Mouse (Mus musculus) limb, embryonic 14.5 days (tissue): ENCODE measurements around the gene Stab2. TPM values are rescaled to one million over a fixed set of nuclear protein-coding genes. Genes with fewer than 3 reads are reported as not detected.

Source experiments
- ATAC-seq: fragments of 200-750 bp; cut with Nextera tagmentation; 2 replicates; pipeline ENCODE4 v1.8.0; 2017; ENCODE audit warnings: low read depth, moderate number of reproducible peaks, moderate TSS enrichment; ENCODE audit not compliant: low FRiP score
- DNase-seq: peaks from one replicate; pipeline ENCODE4 v3.0.0-alpha.2; 2015; ENCODE audit warnings: low spot score
- H3K27ac ChIP-seq: fragments of 300-500 bp; sonication (generic); replicated peaks from 2 replicates; pipeline ENCODE4 v1.5.1; 2014; ENCODE audit warnings: low read depth, mild to moderate bottlenecking, low read length, moderate library complexity, mixed read lengths
- H3K27me3 ChIP-seq: fragments of 300-500 bp; sonication (generic); 2 replicates; pipeline ENCODE4 v1.6.1; 2014; ENCODE audit warnings: low read length, mixed read lengths; ENCODE audit not compliant: control insufficient read depth, insufficient read depth
- H3K36me3 ChIP-seq: fragments of 300-500 bp; sonication (generic); 2 replicates; pipeline ENCODE4 v1.6.1; 2014; ENCODE audit warnings: mild to moderate bottlenecking, low read length, moderate library complexity, mixed read lengths; ENCODE audit not compliant: control insufficient read depth, insufficient read depth
- H3K4me1 ChIP-seq: fragments of 300-500 bp; sonication (generic); 2 replicates; pipeline ENCODE4 v1.6.1; 2014; ENCODE audit warnings: antibody characterized with exemption, low read length, mixed read lengths; ENCODE audit not compliant: control insufficient read depth, insufficient read depth
- H3K4me2 ChIP-seq: fragments of 300-500 bp; sonication (generic); replicated peaks from 2 replicates; pipeline ENCODE4 v1.6.1; 2014; ENCODE audit warnings: low read depth, mild to moderate bottlenecking, low read length, moderate library complexity; ENCODE audit not compliant: severe bottlenecking
- H3K4me3 ChIP-seq: fragments of 300-500 bp; sonication (generic); replicated peaks from 2 replicates; pipeline ENCODE4 v1.5.1; 2014; ENCODE audit warnings: low read length
- H3K9ac ChIP-seq: fragments of 300-500 bp; sonication (generic); 2 replicates; pipeline ENCODE4 v1.6.1; 2014; ENCODE audit warnings: mild to moderate bottlenecking, low read depth, low read length, moderate library complexity; ENCODE audit not compliant: severe bottlenecking
- H3K9me3 ChIP-seq: fragments of 300-500 bp; sonication (generic); 2 replicates; pipeline ENCODE4 v1.6.1; 2016; ENCODE audit warnings: low read length; ENCODE audit not compliant: control insufficient read depth
- POLR2A ChIP-seq: fragments of 200-500 bp; IDR thresholded peaks from 2 replicates; pipeline ENCODE4 v1.8.0; 2012; ENCODE audit warnings: inconsistent platforms, mild to moderate bottlenecking, moderate library complexity, borderline replicate concordance; ENCODE audit not compliant: insufficient read depth, insufficient read length; ENCODE audit errors: extremely low read depth
- WGBS: fragments of 180-500 bp; shearing (Covaris S2); extraction: QIAGEN DNeasy Blood & Tissue Kit; methylation state at CpG from one replicate; pipeline ENCODE4 v1.1.7; 2014; 5-methylcytosine and 5-hydroxymethylcytosine counted together
- polyA plus RNA-seq, 2 experiments: library from polyadenylated mRNA; depleted of rRNA in 1 of 2; stranded (reverse) in 1 of 2; unstranded in 1 of 2; fragments of >200 nt; fragmentation: Nextera tagmentation in 1 of 2; extraction: Ambion mirVana in 1 of 2; gene quantifications; 2 replicates each; pipeline versions ENCODE4 v1.2.1 to v1.2.3; 2012 to 2014

The Stab2 gene
- polyA plus RNA-seq, 2 experiments: 0.20 to 0.92 TPM

DNA sequence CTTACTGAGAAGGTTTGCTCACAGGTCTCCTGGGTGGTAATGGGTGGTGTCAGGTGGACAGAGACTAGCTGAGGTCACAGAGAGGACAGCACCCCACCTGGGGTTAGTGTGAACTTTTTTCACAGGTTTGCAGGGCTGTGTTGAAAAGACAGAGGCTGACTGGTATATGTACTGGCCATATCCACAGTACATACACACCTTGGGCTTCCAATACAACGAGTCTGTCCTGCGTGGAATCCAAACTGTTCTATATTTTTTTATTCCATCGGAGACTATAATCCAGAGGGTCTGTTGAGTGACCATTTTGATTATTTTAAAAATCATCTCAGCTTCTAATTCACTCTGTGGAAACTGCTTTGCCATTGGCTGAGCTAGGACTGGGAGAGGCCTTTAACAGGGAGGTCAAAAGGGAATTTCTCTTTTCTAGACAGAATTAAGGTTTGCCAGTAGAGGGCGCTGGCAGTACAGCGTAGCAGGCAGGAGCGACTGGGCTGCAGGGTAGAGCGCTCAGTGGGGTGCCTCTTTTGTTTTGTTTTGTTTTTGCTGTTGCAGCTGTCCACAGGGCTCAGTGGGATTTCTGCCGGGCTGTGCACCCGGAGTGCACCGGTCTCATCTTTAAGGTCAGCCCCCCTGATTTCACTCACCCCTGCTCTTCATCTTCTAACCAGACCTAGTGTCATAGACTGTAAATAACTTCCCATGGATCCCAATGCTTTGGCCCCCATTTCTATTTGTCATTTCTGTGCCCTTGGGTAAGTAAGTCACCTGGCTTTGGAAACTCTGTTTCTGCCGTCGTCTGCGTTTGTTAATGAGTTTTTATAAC lies 35.9 kb downstream of the Stab2 start:
- Histone ChIP-seq H3K36me3 (no peaks in the 10 kb centered on the region), H3K9ac (no peak overlapping the region), H3K27ac (no peak overlapping the region), H3K9me3 (no peaks in the 10 kb centered on the region), H3K4me3 (no peak overlapping the region), H3K4me2 (peak overlapping the region; percentile 28; the same call in 1 of the 2 replicates), H3K4me1 (no peaks in the 10 kb centered on the region), H3K27me3 (no peaks in the 10 kb centered on the region)
- ATAC-seq (peak; percentile 57), DNase-seq (peak; percentile 71)
- TF ChIP-seq POLR2A: no peak
- 25% methylated on average over 13 of the region's 13 CpGs for WGBS

GRCm38 (mm10) chr10:86969346-86969745 lies 38.5 kb downstream of the Stab2 start:
- H3K4me3 ChIP-seq: no peak overlapping the region
- DNase-seq: no peak
- TF ChIP-seq POLR2A: no peak
- H3K27me3 ChIP-seq: no peaks in the 10 kb centered on the region
- ATAC-seq: no peak
- WGBS: 74% methylated on average over 6 of the region's 6 CpGs
- no peak overlapping the region for H3K4me2 ChIP-seq
- H3K9ac ChIP-seq: no peak overlapping the region
- no peaks in the 10 kb centered on the region for H3K36me3 ChIP-seq
- H3K27ac ChIP-seq: no peak overlapping the region
- H3K9me3 ChIP-seq: no peaks in the 10 kb centered on the region
- no peaks in the 10 kb centered on the region for H3K4me1 ChIP-seq

DNA sequence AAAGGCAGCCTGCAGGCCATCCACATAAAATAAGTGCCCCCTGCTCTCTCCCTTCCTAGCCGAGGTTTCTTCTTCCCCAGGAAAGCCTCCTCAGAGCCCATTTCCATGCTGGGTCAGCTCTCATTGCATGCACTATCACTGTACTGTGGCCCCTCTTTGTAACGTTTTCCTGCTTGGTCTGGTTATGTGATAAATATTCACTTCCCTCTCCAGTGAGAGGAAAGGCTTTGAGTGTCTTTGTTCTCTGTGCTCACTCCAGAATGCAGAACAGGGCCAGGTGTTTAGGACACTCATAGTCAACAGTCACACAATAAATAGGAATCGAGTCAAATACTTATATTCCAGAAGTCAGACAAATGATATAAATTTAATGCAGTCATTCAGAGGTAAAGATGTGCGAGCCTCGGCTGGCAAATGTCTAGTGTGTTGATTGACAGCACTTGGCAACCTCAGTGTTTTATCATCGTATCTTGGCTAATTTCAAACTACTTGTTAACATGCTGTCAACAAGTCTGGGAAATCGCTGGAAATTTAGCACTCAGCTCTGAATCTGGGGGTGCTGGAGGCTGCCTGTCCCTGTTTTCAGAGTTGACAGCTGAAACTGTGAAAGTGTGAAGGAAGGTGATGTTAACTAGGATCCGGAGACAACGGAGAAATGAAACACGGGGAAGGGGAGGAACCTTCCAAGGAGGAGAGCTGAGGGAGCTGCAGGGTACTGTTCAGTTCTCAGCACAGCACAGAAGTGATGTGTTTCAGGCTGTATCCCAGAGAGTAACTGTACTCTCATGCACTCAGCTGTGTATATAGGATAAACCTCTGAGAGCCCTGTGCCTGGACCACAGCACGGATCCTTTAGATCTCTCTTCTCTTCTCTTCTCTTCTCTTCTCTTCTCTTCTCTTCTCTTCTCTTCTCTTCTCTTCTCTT lies 46.0 kb downstream of the Stab2 start:
- H3K9me3 ChIP-seq: no peaks in the 10 kb centered on the region
- no peak overlapping the region for H3K4me2 ChIP-seq
- H3K36me3 ChIP-seq: no peaks in the 10 kb centered on the region
- H3K4me1 ChIP-seq: no peaks in the 10 kb centered on the region
- no peak for TF ChIP-seq POLR2A
- ATAC-seq (no peak), DNase-seq (no peak)
- H3K27me3 ChIP-seq: no peaks in the 10 kb centered on the region
- no peak overlapping the region for H3K9ac ChIP-seq
- H3K4me3 ChIP-seq: no peak overlapping the region
- WGBS: 62% methylated on average over 11 of the region's 11 CpGs
- no peak overlapping the region for H3K27ac ChIP-seq

DNA sequence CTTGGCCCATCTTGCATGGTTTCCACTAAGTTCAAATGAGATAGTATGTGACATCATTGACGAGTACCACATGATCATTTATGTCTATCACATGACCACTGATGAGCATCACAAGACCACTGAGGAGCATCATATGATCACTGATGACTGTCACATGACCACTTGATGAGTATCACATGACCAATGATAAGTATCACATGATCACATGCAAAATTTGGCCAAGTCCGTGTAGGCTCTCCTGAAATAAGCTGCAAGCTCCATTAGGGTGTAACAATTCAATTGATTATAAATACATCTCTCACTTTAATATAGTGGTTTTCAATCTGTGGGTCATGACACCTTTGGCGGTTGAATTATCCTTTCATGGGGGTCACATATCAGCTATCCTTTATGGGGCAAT lies 52.5 kb downstream of the Stab2 start:
- H3K4me1 ChIP-seq: no peaks in the 10 kb centered on the region
- ATAC-seq: no peak

GRCm38 (mm10) chr10:86952696-86953095 lies 55.1 kb downstream of the Stab2 start:
- DNase-seq: no peak

More for the DNA sequence above, 52.5 kb downstream of the Stab2 start:
- no peak for TF ChIP-seq POLR2A
- no peak overlapping the region for H3K27ac ChIP-seq
- DNase-seq: no peak
- no peak overlapping the region for H3K4me2 ChIP-seq
- no peaks in the 10 kb centered on the region for H3K9me3 ChIP-seq
- no peak overlapping the region for H3K9ac ChIP-seq
- 92% methylated on average over 3 of the region's 3 CpGs for WGBS
- no peaks in the 10 kb centered on the region for H3K27me3 ChIP-seq
- no peak overlapping the region for H3K4me3 ChIP-seq
- no peaks in the 10 kb centered on the region for H3K36me3 ChIP-seq

More at GRCm38 (mm10) chr10:86952696-86953095, 55.1 kb downstream of the Stab2 start:
- 55% methylated on average over 1 of the region's 1 CpGs for WGBS
- H3K9me3 ChIP-seq: no peaks in the 10 kb centered on the region
- no peak for ATAC-seq
- TF ChIP-seq POLR2A: no peak
- H3K36me3 ChIP-seq: no peaks in the 10 kb centered on the region
- no peak overlapping the region for H3K27ac ChIP-seq
- no peaks in the 10 kb centered on the region for H3K27me3 ChIP-seq
- no peaks in the 10 kb centered on the region for H3K4me1 ChIP-seq
- no peak overlapping the region for H3K9ac ChIP-seq
- no peak overlapping the region for H3K4me2 ChIP-seq
- H3K4me3 ChIP-seq: no peak overlapping the region
